Mouse (Mus musculus) midbrain, postnatal 0 days (tissue): ENCODE measurements around the gene Cpsf3. TPM values are rescaled to one million over a fixed set of nuclear protein-coding genes. Genes with fewer than 3 reads are reported as not detected.
A peak's percentile ranks its signal among the peaks of the same experiment; 100 is the strongest.

Experiments
- ATAC-seq: fragments of 200-750 bp; cut with Nextera tagmentation; 2 replicates; pipeline ENCODE4 v1.8.0; 2017; ENCODE audit warnings: moderate number of reproducible peaks, mild to moderate bottlenecking, moderate TSS enrichment, moderate library complexity; ENCODE audit not compliant: low FRiP score
- DNase-seq: peaks from one replicate; pipeline ENCODE4 v3.0.0-alpha.2; 2015; ENCODE audit warnings: low spot score
- H3K27ac ChIP-seq: fragments of 300-500 bp; sonication (generic); 2 replicates; pipeline ENCODE4 v1.5.1; 2014; ENCODE audit warnings: low read depth, mild to moderate bottlenecking, low read length, mixed read lengths
- H3K27me3 ChIP-seq: fragments of 300-500 bp; sonication (generic); 2 replicates; pipeline ENCODE4 v1.6.1; 2014; ENCODE audit warnings: low read length, control low read depth, mixed read lengths; ENCODE audit not compliant: insufficient read depth
- H3K36me3 ChIP-seq: fragments of 300-500 bp; sonication (generic); 2 replicates; pipeline ENCODE4 v1.6.1; 2014; ENCODE audit warnings: low read length, control low read depth, mixed read lengths; ENCODE audit not compliant: insufficient read depth
- H3K4me1 ChIP-seq: fragments of 300-500 bp; sonication (generic); 2 replicates; pipeline ENCODE4 v1.6.1; 2014; ENCODE audit warnings: mild to moderate bottlenecking, control low read depth, antibody characterized with exemption, low read length, mixed read lengths; ENCODE audit not compliant: insufficient read depth
- H3K4me2 ChIP-seq: fragments of 300-500 bp; sonication (generic); 2 replicates; pipeline ENCODE4 v1.6.1; 2014; ENCODE audit warnings: low read depth, mild to moderate bottlenecking, low read length, mixed read lengths; ENCODE audit not compliant: poor library complexity, severe bottlenecking
- H3K4me3 ChIP-seq: fragments of 300-500 bp; sonication (generic); 2 replicates; pipeline ENCODE4 v1.5.1; 2014; ENCODE audit warnings: low read depth, mild to moderate bottlenecking, low read length, moderate library complexity
- H3K9ac ChIP-seq: fragments of 300-500 bp; sonication (generic); replicated peaks from 2 replicates; pipeline ENCODE4 v1.6.1; 2014; ENCODE audit warnings: mild to moderate bottlenecking, low read length, moderate library complexity, mixed read lengths; ENCODE audit not compliant: poor library complexity, severe bottlenecking
- H3K9me3 ChIP-seq: fragments of 300-500 bp; sonication (generic); 2 replicates; pipeline ENCODE4 v1.6.1; 2016; ENCODE audit warnings: low read length, control low read depth
- CTCF ChIP-seq: IDR thresholded peaks from 2 replicates; pipeline ENCODE4 v1.5.1; 2016; ENCODE audit warnings: antibody characterized with exemption, mild to moderate bottlenecking
- WGBS: fragments of 180-500 bp; shearing (Covaris S2); extraction: QIAGEN DNeasy Blood & Tissue Kit; methylation state at CpG from one replicate; pipeline ENCODE4 v1.1.7; 2014; 5-methylcytosine and 5-hydroxymethylcytosine counted together
- polyA plus RNA-seq: library from polyadenylated mRNA; unstranded; fragments of >200 nt; fragmentation: Nextera tagmentation; extraction: Ambion mirVana; gene quantifications from 2 replicates; pipeline ENCODE4 v1.2.1, GENCODE M21; 2015
- total RNA-seq: library from RNA; depleted of rRNA; stranded (reverse); fragments of >200 nt; gene quantifications from 2 replicates; pipeline ENCODE4 v1.2.3, GENCODE M21; 2014

Cpsf3 gene
- total and polyA plus RNA-seq, 2 experiments from 2014 or later = 39.4 to 69.1 TPM

DNA sequence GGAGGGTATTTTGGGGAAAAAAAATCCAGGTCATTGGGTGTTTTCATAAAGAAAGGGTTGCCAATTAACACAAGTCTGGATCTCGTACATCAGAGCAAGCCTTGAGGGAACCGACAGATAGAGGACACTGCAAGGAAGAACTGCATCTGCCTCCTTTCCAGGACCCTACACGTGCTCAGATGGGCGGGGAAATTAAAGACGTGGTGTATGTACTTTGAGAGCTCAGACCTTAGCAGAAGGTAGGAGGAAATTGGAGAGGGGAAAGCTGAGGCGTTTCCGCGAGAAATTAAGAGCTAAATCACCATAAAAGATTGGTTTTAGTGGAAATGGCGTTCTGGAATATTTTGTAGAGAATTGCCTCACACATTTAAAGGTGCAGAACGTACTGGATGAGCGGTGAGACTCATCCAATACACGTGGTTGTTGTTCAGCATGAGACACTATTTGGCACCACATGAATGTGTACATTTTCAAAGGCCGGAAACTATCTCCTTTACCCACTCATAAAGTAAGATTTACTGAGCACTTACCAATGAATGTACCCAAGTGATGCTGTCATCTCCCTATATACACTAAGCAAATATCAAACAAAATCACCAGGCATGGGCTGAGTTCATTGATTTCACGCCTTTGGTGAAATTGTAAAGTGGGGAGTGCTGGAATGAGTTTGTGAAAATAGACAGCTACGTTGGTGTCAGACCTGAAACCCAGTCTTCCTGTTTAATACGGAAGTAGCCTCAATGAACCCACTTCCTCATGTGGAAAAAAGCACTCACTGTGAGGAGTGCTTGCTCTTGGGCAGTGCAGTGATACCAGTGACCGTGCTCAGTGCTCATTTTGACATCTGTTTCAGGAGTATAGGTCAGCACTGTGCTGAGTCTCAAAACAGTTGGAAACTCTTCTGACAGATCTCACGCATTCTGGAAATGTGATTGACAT lies 1.8 kb downstream of the Cpsf3 start:
- Histone ChIP-seq H3K9me3 (no peaks in the 10 kb centered on the region), H3K4me3 (peak overlapping the region; percentile 85), H3K4me1 (peaks cover 14% of the 10 kb centered on the region), H3K4me2 (peak overlapping the region; percentile 78), H3K27me3 (no peaks in the 10 kb centered on the region), H3K36me3 (peaks cover 15% of the 10 kb centered on the region), H3K27ac (peak overlapping the region; percentile 89), H3K9ac (peak overlapping the region; percentile 84)
- TF ChIP-seq CTCF = no peak
- 34% methylated on average over 18 of the region's 18 CpGs for WGBS
- ATAC-seq (peak; percentile 50), DNase-seq (peak; percentile 42)

DNA sequence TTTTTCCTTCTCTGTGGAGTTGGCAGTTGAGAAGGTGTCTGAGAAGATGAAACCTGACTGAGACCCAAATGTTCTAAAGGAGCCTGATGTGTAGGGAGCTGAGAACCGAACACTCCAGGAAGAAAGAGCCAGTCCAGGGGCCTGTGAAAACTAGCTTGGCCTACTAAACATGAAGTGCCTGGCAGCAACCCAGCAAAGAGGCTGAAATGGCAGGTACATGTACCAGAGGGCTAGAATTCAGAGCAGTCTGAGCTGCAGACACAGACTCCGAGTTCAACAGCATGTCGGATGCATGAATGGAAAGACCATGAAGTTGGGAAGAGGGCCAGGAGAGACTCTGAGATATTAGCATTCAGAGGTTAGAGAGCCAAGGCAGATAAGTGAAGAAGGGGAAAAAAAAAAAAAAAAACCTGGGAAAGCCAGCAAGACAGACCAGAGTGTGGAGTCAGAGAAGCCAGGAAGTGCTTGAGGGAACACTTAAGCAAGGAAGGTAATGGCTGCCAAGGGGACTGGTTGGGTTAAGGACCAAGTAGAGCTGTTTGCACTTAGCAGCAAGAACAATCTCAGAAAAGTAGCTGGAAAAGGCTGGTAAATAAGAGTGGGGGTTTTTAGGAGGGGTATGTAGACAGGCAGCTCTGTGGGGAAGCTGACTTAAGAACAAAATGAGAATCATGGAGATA lies 3.7 kb downstream of the Cpsf3 start:
- H3K4me3 ChIP-seq = no peak overlapping the region
- peaks cover 29% of the 10 kb centered on the region for H3K36me3 ChIP-seq
- 89% methylated on average over 3 of the region's 3 CpGs for WGBS
- H3K27me3 ChIP-seq = no peaks in the 10 kb centered on the region
- no peak overlapping the region for H3K27ac ChIP-seq
- ATAC-seq (no peak), DNase-seq (no peak)
- no peak for TF ChIP-seq CTCF
- peaks cover 14% of the 10 kb centered on the region for H3K4me1 ChIP-seq
- no peak overlapping the region for H3K9ac ChIP-seq
- H3K4me2 ChIP-seq = no peak overlapping the region
- no peaks in the 10 kb centered on the region for H3K9me3 ChIP-seq

DNA sequence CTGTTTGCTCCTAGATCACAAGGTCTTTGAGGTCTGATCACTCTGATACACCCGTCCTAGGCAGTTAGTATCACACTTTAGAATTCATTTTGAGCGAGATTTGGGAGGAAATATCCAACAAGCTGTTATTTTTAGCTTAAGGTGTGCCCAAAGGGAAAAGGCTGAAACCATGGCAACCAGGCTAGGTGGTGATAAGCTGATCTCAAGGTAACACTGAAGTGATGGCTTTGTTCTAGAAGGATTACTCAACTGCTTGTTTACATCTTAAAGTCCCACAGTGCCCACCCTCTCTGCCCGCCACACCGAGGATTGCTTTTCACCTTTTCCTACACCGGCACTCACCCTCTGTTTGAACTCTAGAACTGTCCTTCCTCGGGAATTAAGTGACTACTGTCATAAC lies 4.5 kb downstream of the Cpsf3 start:
- Histone ChIP-seq H3K4me1 (peaks cover 14% of the 10 kb centered on the region), H3K4me2 (no peak overlapping the region), H3K4me3 (no peak overlapping the region), H3K9ac (no peak overlapping the region), H3K27me3 (no peaks in the 10 kb centered on the region), H3K9me3 (no peaks in the 10 kb centered on the region), H3K27ac (no peak overlapping the region), H3K36me3 (peaks cover 37% of the 10 kb centered on the region)
- 81% methylated on average over 6 of the region's 6 CpGs for WGBS
- DNase-seq (peak; percentile 15), ATAC-seq (no peak)
- no peak for TF ChIP-seq CTCF

DNA sequence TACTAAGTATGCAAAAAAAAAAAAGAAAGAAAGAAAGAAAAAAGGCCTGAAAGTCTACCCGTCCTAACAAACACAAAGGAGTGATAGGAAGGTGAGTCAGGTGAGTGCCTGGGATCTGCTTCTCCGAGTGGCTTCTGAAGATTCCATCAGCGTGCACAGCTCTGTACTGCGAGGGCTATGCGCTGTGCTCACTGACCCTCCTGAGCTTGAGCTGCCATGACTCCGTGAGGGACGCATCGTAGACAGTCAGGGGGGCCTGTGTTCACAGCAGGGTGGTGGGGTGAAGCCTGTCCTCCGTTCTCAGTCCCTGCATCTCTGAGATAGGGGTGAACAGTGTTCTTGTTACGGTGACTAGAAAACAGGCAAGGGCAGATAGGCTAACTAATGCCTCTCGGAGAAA lies 13.7 kb downstream of the Cpsf3 start:
- peaks cover 79% of the 10 kb centered on the region for H3K36me3 ChIP-seq
- no peak overlapping the region for H3K9ac ChIP-seq
- 96% methylated on average over 11 of the region's 11 CpGs for WGBS
- H3K4me3 ChIP-seq = no peak overlapping the region
- DNase-seq = no peak
- H3K27ac ChIP-seq = no peak overlapping the region
- no peak for TF ChIP-seq CTCF
- H3K4me2 ChIP-seq = no peak overlapping the region
- H3K9me3 ChIP-seq = no peaks in the 10 kb centered on the region
- H3K27me3 ChIP-seq = no peaks in the 10 kb centered on the region
- H3K4me1 ChIP-seq = no peaks in the 10 kb centered on the region
- ATAC-seq = no peak

DNA sequence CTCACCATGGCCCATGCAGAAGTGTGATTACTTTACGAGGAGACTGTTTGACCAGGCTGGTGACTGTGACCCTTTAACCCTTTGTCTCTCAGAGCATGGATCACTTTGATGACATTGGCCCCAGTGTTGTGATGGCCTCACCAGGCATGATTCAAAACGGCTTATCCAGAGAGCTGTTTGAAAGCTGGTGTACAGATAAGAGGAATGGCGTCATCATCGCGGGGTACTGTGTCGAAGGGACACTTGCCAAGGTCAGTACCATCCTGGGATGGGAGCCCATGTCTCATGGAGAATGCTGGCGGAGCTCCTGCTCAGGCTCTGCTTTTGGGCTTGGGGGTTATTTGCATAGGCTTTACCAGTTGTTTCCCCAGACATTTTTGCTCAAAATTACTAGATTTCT lies 16.1 kb downstream of the Cpsf3 start:
- Histone ChIP-seq H3K4me2 (no peak overlapping the region), H3K9me3 (no peaks in the 10 kb centered on the region), H3K9ac (no peak overlapping the region), H3K36me3 (peaks cover 77% of the 10 kb centered on the region), H3K27me3 (no peaks in the 10 kb centered on the region), H3K27ac (no peak overlapping the region), H3K4me1 (no peaks in the 10 kb centered on the region), H3K4me3 (no peak overlapping the region)
- DNase-seq (no peak), ATAC-seq (no peak)
- 93% methylated on average over 7 of the region's 7 CpGs for WGBS
- no peak for TF ChIP-seq CTCF

DNA sequence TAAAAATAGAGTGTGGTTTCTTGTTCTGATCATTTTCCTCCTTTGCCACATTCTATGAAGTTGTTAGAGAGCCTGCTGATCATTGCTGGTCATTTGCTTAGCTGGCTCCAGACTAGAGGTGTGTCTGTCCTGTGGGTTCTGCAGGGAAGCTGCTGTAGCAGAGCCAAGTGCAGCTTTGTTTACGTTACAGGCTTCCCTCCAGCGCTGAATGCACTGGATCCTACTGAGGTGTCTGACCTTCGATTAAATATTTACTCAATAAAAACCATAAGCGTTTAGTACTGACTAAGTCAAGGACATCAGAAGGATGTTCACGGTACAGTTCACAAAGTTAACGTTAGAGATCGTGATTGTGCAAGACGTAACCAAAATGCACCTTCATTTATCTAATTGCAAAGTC lies 16.7 kb downstream of the Cpsf3 start:
- DNase-seq = no peak
- no peak overlapping the region for H3K4me2 ChIP-seq
- H3K27ac ChIP-seq = no peak overlapping the region
- no peak overlapping the region for H3K9ac ChIP-seq
- no peak overlapping the region for H3K4me3 ChIP-seq
- H3K9me3 ChIP-seq = no peaks in the 10 kb centered on the region
- ATAC-seq = no peak
- 89% methylated on average over 8 of the region's 8 CpGs for WGBS
- no peak for TF ChIP-seq CTCF
- no peaks in the 10 kb centered on the region for H3K27me3 ChIP-seq
- no peaks in the 10 kb centered on the region for H3K4me1 ChIP-seq
- peaks cover 78% of the 10 kb centered on the region for H3K36me3 ChIP-seq
